Mouse (Mus musculus) thymus, postnatal 25 days (tissue): Measurements from ENCODE around the gene Cpne4.

Source experiments
- DNase-seq: peaks from one replicate; pipeline ENCODE4 v3.0.0; 2022

Cpne4 gene

DNA sequence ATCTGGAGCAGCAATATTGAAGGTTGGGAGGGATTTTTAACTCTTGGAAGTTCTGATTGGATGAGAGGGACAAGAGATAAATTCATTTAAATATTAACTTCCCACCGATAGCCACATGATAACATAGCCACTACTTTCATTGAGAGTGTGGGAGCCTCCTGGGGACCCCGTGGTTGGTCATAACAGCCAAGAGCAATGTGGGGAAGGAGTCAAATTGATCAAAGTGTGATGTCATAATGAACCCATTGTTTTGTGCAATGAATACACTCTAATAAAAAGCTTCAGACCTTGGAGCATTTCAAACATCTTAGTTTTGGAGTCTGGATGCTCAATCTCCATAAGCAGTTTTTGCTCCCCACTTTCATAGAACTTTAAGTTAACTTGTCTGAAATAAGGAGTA, at the start of gene Cpne4:
Gene Cpne4, plus strand, starts transcription at position 301 of the 400 bp plus-strand sequence.
- DNase-seq = no peak

DNA sequence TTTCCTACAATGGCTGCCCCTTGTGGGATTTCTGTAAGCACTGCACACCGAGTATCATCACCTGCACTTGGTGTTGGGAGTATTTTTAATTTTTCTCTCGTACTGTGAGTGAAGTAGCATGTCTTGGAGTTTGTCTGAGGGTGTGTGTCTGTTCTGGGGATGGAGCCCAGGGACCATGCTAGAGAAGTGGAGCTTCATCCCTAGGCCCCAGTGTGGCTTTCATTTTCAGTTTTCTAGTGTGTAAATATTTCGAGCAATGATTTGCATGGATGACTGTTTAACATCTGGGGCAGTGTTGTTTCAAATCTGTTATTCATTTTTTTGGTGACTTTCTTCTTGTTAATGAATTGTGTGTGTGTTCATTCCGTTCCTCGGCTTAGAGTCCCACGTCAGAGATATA, 31.9 kb upstream of the Cpne4 start:
- no peak for DNase-seq

DNA sequence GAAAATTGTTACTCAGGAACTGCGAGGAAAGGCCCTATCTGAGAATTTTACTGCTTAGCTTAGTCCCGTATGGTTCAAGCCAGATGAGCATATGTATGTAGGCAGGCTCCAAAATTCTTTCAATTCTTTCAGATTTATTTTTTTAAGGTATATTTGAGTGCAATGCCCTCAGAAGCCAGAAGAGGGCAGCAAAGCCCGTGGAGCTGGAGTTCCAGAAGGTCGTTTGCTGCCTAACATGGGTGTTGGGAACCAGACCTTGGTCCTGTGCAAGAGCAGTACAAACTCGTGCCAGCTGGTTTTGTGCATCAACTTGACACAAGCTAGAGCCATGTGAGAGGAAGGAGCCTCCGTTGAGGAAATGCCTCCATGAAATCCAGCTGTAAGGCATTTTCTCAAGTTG, 11.6 kb upstream of the Cpne4 start:
- peak; percentile 2 for DNase-seq

DNA sequence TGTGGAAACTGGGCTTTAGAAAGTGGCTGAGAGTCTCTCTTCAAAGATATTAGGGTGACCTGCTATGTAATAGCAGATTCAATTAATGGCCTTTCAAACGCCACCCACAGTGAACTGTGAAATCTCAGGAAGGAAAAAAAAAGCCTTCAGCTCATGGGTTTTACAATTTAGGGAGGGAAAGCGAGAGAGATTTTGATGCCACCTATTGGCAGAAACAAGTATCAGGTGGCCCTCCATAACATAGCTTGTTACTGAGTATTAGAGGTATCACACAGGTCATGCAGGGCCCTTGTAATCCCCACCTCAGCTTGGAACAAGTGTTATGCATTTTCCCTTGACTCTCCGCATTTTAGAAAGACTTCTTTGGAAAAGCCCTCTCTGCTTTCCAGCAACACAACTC, 18.7 kb downstream of the Cpne4 start:
- no peak for DNase-seq

DNA sequence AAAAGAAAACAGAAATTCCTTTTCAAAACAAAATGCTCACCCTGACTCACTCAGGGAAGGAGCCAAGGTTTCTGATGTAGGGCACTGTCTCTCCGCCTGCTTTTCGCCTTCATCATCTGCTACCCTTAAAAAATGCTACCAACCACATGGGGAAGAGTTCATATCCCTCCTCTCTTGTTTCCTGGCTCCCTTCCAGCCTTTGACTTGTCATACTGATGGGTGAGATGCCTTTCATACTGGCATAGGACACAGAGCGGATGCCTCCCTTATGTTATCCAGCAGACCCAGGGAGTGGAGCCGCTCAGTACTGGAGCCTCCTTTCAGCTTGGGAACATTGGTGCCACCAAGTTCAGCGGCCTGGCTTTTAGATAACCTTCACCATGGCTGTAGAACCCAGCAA, 19.4 kb downstream of the Cpne4 start:
- DNase-seq = no peak

DNA sequence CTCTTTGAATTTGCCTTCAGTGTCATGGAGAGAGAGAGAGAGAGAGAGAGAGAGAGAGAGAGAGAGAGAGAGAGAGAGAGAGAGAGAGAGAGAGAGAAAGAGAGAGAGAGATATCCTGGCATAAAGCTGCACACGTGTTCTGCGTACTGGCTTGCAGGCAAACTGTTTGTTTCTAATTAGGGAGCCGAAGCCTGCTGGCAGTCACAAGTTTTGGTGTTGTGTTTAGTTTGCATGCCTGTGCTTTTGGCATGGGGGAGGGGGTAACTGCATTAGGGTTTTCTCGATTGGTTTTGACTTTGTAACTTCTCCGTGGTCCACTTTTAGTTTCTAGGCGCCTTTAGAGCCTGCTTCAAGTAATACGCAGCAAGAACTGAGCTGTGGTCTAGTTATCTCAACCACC, 20.0 kb downstream of the Cpne4 start:
- DNase-seq = no peak

DNA sequence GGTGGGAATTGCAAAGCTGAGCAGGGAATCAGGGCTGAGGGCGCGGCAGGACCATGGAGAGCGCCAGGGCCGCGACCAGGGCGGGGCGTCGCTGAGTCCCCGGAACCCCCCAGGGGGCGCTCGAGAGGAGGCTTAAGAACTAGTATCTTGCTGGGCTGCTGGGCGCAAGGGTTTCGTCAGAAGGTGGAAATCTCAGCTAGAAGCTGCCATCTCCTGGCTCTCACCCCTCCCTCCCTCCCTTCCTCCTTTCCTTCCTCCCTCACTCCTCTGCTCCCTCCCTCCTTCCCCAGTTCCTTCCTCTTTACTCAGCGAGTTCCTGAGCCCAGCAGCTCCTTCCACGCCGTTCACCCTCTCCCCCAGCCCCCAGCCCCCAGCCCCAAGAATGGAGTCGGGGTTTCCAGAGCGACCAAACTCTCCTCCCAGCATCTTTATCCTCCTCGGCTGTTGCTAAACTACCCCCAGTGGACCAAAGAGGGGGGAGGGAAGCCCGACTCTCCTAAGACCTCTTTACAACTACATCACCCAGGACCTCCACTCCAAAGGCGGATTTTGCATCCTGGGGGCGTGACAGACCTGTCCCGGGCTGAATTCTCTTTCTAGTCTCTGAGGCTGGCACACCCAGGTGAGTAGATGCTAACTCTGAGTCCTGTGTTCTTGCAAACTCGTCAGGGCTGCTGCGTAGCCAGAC, 22.5 kb downstream of the Cpne4 start:
- DNase-seq = peak; percentile 60

DNA sequence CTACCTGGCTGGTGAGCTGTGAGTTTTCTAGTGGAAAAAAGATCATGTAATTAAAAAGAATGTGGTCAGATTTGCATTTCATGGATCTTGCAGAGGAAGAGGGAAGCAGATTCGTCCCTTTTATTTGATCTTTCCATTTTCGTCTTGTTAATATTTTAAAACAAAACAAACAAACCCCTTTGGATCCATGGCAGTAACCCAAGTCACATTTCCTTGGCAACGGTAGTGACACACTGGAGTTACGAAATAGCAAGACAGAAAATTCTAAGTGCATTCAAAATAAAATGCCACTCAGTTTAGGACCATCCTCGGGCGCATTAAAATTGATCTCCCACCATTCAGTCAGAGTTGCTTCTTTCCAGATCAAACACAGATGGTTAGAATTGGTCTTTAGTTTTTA, 25.8 kb downstream of the Cpne4 start:
- DNase-seq = no peak

DNA sequence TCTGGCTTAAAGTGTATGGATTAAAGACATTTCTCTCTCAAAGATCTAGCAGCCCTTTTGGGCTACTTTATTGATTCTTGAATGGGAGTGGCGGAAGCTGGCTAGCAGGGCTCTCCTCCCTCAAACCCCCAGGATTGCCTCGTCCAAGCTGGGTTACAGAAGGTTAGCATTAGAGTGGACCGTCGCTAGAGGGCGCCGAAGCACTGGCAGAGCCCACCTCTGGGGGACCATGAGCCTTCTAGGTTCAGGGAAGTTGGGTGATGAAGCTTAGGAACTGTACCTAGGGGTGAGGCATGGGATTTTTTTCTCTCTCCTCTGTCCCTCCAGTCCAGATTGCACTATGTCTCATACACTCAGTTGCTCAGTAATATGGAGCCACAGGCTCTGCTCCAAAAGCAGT, 27.4 kb downstream of the Cpne4 start:
- DNase-seq = peak; percentile 31

DNA sequence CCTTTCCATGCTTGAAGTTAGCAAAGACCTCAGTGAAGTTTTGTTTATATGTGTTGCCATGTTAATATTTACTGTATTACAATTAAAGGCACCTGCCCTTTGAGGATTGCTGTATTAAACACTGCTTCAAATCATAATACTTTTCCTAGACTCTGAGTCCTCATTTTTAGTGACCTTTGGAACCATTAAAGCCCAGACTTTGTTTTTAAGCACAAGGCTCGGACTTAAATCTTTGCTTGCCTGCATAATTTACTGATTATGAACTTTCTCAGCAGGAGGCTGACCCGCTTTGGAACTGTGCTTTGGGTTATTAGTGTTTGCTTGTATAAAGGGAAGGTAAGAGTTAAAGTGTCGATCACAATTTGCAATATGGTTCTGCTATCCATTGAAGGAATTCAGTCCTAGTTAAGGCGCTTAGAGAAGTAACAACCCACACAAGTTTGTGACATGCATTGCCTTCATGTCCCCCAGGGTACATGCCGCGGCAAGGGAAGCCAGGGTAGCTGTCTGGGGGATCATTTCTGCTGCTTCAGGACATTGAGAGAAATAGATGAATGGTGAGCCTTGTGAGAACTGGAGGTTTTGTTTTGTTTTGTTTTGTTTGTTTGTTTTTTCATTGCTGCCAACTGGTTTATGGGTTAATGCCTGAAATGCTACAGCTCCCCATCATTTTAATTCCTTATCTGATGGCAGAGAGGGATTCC, 35.0 kb downstream of the Cpne4 start:
- DNase-seq = no peak

DNA sequence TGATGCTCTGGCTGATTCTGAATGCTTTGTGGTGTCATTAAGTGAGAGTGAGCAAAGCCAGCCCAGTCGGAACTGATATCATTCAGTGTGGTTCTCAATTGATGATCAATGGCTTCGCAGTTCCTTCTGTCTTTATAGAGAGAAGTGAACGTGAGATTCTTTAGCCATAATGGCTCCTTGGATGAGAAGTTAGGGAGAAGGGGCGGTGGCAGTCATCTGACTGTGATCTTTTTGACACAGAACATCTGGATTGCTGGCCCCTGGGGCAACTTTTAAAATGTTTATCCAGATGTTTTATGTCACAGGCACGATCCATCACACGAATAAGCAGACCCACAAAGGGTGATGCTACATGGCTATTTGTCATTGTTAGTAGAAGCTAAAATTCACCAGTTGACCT, 35.6 kb downstream of the Cpne4 start:
- no peak for DNase-seq

DNA sequence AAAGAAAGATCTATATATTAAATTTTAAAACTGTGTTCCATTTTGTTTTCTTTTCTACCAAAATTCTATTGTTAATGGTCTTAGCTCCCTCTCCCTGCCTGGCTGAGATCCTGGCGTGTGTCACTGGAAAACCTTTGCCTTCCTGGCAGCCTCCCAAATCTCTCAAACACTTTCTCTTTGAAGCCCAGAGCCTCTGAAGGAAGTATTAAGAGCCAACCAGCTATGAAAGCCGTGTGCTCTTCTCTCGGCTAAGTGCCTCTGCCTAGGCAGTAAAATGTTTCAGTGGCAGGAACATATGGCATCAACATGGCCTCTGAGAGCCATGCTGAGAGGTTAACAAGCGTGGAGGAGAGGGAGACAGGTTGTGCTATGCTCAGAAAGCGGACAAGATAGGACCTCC, 47.5 kb downstream of the Cpne4 start:
- DNase-seq = no peak

DNA sequence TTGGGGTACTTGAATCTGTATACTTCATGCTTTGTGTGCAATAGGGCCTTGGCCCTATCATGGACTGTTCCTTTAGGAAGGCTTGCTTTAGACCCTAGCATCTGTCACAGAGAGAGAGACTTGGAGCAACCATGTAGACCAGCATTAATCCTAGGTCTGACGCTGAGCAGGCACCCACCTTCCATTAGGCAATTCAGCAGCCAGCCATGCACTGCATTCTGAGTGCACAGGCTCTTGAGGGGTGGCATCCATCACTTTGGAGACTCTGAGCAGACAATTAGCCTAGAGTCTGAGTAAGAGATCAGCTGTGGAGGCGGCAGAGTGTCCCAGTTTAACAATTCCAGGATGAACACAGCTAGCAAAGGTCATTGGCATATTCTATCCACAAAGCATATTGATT, 47.9 kb downstream of the Cpne4 start:
- no peak for DNase-seq

DNA sequence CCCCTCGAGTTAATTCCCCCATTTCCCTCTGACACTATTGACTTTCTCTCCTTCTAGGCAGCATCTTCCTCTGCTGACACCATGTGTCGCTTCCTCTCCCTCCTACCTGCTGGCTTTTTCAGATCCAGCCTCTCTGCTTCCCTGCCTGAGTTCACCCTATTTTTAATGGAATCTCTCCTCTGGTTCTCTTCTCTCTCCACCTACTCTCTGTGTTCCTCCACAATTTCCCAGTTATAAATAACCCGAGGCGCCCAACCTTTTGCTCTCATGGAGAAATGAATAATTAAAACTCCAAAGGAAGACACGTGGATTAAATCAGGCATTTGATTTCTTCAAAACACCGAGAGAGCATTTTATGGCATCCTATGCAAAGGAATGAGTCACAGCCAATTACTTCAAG, 65.4 kb downstream of the Cpne4 start:
- no peak for DNase-seq

DNA sequence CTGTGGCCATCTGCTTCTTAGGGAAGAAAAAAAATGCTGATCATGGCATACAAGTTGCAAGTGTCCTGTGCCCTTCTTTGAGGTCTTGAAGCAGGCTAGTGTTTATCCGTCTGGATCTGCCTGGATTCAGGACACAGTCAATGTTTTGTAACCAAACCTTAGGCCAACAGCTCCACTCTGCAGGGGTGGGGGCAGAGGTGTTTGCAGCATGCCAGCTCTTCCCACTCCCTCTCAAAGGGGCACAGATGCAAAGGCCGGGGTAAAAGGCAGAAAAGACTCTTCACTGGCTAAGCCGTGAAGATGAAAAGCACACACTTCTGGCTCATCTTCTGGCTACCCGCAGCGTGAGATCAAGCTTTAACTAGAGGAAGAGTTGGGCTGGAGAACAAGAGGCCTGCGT, 69.6 kb downstream of the Cpne4 start:
- DNase-seq = no peak

DNA sequence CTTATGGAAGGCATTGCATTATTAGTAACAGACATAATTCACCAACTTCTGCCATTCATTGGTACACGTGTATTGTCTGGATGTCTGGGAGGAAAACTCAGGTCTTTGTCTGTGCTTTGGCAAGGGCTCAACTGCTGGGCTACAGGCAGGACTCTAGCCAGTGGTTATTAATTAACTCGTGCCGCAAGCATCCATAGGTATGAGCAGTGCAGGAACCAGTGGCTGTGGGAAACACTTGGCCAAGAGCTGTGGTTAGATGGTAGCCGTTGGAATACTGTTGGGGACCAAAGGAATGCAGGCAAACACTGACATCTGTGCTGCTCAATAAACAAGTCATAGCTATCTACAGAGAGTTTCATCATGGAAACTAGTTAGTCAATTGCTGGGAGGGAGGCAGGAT, 76.5 kb downstream of the Cpne4 start:
- no peak for DNase-seq

DNA sequence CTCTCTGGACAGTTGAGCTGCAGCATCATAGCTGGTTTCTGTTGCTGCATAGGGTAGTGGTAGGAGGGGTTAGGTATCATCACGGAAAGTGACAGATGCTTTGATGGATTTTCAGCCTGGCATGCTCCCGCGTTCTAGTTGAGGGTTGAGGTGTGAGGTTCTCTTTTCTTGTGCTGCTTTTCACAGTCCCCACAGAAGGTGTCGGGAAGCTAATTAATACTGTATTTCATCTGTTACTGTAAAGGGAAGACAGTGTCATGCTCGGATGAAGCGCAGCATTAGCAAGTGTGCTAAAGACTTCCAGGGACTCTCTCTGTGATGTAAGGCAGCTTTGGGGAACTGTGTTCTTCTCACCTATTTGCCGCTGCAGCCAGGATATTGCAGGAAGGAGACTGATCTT, 80.7 kb downstream of the Cpne4 start:
- no peak for DNase-seq

DNA sequence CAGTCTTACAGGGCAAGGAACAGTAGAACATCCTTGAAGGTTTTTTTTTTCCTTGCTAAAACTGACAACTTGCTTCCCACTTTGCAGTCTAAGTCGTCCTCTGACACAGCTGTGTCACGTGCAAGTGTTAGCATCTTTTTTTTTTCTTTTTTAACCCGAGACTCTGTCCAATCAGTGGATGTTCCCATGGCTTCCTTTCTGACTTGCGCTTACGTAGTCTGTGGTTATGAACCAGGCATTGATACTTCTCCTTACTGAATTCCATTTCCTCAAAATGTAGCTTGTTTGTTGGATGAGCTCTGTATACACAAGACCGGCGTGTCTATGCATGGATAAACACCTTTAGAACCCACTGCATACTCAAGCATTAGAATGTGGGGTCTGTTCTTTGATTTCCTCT, 82.2 kb downstream of the Cpne4 start:
- DNase-seq = no peak

DNA sequence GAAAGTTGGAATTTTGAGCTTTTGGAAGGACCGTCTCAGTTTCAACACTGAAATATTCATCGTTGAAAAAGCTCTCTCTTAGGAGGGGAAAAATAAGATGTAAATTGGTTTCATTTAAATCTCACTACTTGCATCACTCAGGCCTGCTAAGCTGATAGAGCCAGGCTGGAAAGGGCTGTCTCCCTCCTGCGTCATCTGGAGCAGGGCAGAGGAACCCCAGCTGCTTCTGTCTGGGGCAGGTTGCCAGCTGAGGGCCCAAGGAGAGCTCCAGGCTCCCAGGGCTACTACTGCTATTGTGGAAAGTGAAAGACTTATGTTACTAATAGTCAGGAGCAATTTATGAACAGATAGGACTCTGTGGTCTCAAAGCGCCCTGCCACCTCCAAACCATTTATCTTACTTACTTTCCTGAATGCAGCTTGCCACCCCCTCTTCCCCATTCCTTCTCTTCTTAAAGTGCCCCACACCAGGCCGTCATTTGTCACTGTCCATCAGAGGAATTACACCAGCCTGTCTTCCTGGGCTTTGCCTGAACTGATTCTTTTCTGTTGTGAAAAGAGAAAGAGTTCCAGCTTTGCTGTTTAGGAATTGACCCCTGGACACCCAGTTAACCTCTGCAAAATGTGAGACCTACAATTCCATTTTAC, 99.4 kb downstream of the Cpne4 start:
- no peak for DNase-seq

DNA sequence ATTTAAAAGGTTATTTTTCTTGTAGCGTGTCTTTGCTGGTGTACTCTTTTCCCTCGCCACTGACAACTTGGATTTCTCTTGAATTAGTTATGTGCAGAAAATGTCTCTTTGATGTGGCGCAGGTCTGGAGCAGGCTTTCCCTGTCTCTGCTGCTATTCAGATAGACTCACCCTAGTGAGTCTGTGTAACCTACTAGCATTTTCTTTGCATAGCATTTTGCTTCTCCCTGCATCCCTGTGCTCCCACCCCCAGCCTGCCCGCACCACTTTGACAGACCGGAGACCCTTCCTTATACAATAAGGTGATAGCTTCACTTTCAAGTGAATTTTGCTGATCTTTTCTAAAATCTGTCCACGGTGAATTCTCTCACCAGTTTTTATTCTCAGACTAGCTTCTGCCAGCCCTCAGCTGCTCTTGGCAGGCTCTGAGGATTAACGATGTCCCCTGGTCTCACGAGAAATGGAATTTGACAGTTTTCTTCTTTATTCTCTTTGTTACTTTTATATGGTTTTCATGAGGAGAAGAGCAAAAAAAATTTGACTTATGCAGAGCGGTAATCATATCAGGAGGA, 105.7 kb downstream of the Cpne4 start:
- DNase-seq = no peak

DNA sequence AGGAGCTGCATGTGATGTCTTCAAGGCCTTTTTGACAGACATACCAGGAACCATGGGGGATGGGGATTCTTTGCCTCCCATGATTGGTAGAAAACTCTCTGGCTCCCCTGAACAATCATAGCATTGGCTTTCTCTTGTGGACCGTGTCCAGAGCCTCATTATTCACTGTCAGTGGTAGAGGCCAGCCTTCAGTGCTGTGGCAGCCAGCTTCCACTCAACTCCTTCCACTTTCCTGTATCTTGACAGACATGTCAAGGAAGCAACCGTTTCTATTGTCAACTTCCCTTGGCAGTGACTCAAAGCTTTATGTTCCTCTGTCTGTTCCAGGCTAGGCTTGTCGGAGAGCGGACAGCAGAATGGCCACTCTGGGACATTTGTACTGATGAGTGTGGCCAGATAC, 112.7 kb downstream of the Cpne4 start:
- no peak for DNase-seq

DNA sequence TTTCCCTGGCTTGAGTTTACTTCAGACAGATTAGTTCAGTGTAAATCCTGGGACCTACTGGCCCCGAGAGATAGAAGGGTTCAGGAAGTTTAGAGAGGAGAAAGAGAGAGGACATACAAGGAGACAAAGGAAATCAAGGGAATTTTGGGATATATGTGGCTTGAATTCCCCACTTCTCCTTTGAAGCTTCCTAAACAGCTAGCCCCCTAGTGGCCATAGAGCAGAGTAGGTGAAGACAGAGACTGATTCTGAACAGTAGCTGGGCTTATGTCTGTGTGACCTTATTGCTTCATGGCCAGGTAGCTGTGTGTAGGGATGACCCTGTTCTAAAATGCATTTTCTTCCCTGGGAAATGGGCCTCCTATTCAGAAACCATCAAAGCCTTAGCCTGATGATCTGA, 129.6 kb downstream of the Cpne4 start:
- no peak for DNase-seq

DNA sequence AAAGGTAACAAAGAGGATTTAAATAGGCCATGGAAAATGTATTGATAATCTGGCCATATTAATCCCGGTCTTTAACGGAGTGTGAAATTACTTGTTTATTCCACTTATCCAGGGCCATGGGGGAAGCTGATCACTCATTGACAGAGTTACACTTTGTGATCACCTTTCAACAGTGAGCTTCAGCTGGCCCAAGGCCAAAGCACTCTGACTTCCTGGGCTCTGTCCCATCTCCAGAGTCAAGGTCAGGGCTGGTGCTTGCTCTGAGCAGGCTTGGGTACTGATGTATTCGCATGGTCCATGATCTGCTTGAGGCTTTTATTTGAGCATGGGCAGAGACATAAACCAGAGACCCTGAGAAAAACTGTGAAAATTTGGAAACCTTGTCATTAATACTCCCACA, 131.5 kb downstream of the Cpne4 start:
- no peak for DNase-seq

DNA sequence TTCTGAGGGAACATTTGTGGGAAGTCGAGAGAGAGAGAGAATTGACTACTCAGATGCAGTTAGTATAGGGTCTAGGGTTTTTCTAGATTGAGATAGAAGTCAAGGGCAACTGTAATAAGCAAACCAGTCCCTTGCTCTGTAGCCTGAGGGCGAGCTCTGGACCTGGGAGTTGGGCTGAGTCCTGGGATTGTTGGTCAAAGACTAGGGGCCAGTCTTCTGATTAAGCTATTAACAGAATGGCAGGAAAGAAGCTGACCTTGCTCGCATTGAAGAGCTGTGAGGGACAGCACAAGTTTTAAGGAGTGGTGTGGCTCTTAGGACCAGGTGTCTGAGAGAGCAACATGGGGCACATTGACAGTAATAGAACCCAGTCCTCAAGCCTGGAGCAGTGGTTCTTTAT, 140.0 kb downstream of the Cpne4 start:
- no peak for DNase-seq
